Mouse (Mus musculus): ENCODE measurements at regions not wholly inside any gene's neighbourhood (a gene's known extent, or its start where the extent isn't known, plus 50 kb on each side); places are given as distances from the start of the nearest gene placed in this dataset.

- Histone ChIP-seq H3K27ac (replicated peaks; ENCODE audit: low read depth, low read length) (no peak overlapping the region), H3K4me1 (ENCODE audit: control insufficient read depth, insufficient read depth, insufficient read length, low read length) (no peaks in the 10 kb centered on the region), H3K4me3 (ENCODE audit: insufficient read depth, low read depth, low read length) (no peak overlapping the region)
Observed at GRCm38 (mm10) chr14:98866880-98867279, 127.2 kb downstream of the Rpl36a-ps1 start.

DNA sequence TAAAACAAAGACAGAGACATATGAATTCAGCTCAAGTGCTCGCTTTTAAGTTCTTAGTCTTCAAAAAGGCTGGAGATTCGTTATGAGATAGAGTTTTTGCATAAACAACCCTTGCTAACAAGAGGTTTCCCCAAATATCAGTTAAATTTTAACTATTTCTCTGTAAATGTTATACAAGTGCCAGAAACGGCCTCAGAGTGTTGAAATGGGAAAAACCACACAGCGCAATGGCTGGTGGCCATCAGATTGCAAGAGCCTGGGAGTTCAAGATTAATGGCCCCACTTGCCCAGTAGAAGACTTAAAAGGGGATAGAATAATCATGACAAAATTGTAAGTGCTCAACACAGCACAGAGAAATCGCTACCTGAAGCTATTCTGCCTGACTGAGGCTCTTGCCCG is 130.1 kb downstream of the Rpl36a-ps1 start:
- H3K4me1 ChIP-seq (ENCODE audit: control insufficient read depth, insufficient read depth, insufficient read length, low read length): no peaks in the 10 kb centered on the region

DNA sequence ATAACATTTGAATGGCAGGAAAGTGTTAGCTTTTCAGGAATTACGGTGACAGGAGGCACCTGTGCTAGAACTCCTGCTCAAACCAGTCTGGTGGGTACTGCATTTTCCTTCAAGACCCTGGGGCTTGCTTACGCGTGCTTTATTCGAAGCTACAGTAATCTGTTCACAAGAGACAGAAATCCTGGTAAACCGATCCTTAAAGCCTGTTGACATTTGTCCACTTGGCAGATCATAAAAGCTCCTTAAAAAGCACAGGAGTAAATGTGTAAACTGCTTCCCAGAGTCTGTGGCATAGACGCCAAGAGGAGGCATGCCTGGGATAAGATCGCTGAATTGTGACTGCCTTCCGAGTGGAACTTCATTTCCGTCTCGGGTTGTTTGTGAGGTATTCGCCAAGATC is 130.5 kb downstream of the Rpl36a-ps1 start:
- no peak overlapping the region for H3K27ac ChIP-seq (replicated peaks; ENCODE audit: low read depth, low read length)
- H3K4me1 ChIP-seq (ENCODE audit: control insufficient read depth, insufficient read depth, insufficient read length, low read length): no peaks in the 10 kb centered on the region
- no peak overlapping the region for H3K4me3 ChIP-seq (ENCODE audit: insufficient read depth, low read depth, low read length)

More for the DNA sequence above, 130.1 kb downstream of the Rpl36a-ps1 start:
- no peak overlapping the region for H3K27ac ChIP-seq (replicated peaks; ENCODE audit: low read depth, low read length)
- H3K4me3 ChIP-seq (ENCODE audit: insufficient read depth, low read depth, low read length): no peak overlapping the region

DNA sequence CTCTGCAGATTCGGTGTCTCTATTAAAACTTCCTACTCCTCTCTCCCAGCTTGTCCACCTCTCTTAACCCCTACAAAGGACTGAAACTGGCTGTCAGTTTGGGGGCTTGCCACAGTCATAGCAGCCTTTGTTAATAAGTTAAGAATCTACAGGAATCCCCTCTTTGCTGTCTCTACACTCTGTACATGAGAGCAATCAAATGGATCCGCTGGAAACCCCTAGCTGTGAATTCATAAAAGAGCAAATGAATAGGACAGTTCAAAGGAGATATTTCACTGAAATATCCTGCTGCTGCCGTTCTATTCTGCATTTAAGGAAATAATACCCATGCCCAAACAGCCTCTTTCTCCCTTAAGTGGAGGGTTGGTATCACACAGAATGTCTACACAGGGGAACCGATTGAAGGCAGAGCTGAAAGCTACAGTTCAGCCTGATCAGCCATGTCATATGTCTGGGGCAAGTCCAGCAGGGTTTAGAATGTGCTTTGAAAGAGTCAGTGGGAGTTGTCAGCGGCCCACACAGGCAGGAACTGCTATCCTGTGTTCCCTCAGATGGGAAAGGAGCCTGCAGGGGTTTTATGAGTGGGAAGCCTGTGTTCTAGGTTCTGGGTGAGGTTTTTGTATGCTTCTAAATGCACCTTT is 131.9 kb downstream of the Rpl36a-ps1 start:
- Histone ChIP-seq H3K4me1 (ENCODE audit: control insufficient read depth, insufficient read depth, insufficient read length, low read length) (no peaks in the 10 kb centered on the region), H3K27ac (replicated peaks; ENCODE audit: low read depth, low read length) (no peak overlapping the region), H3K4me3 (ENCODE audit: insufficient read depth, low read depth, low read length) (no peak overlapping the region)

DNA sequence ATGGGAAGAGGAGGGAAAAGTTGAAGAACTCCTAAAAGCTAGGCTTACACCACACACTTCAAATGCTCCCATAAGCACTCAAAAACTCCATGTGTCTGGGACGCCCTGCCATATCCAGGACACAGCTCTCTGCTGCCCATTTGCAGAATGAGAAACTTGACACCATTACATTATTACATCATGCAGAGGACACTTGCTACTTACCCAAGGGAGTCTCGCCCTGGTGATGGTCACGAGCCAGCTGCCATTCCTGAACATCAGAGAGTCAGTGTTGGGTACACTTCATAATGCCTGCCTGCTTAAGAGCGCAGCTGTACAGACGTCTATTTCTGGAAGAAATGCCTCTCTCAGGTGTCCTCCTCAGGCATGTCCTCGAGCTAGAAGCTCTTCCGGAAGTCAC is 135.3 kb downstream of the Rpl36a-ps1 start:
- H3K4me1 ChIP-seq (ENCODE audit: control insufficient read depth, insufficient read depth, insufficient read length, low read length): no peaks in the 10 kb centered on the region
- H3K27ac ChIP-seq (replicated peaks; ENCODE audit: low read depth, low read length): no peak overlapping the region
- no peak overlapping the region for H3K4me3 ChIP-seq (ENCODE audit: insufficient read depth, low read depth, low read length)

- H3K4me3 ChIP-seq (ENCODE audit: insufficient read depth, low read depth, low read length): no peak overlapping the region
- no peak overlapping the region for H3K27ac ChIP-seq (replicated peaks; ENCODE audit: low read depth, low read length)
- no peaks in the 10 kb centered on the region for H3K4me1 ChIP-seq (ENCODE audit: control insufficient read depth, insufficient read depth, insufficient read length, low read length)
Observed at GRCm38 (mm10) chr14:98848500-98848899, 145.6 kb downstream of the Rpl36a-ps1 start.

- no peak overlapping the region for H3K27ac ChIP-seq (replicated peaks; ENCODE audit: low read depth, low read length)
Observed at GRCm38 (mm10) chr14:98844221-98844620, 149.9 kb downstream of the Rpl36a-ps1 start.

GRCm38 (mm10) chr14:98834316-98834715 is 159.8 kb downstream of the Rpl36a-ps1 start:
- H3K27ac ChIP-seq (replicated peaks; ENCODE audit: low read depth, low read length): no peak overlapping the region
- no peak overlapping the region for H3K4me3 ChIP-seq (ENCODE audit: insufficient read depth, low read depth, low read length)

More at GRCm38 (mm10) chr14:98844221-98844620, 149.9 kb downstream of the Rpl36a-ps1 start:
- no peak overlapping the region for H3K4me3 ChIP-seq (ENCODE audit: insufficient read depth, low read depth, low read length)
- H3K4me1 ChIP-seq (ENCODE audit: control insufficient read depth, insufficient read depth, insufficient read length, low read length): no peaks in the 10 kb centered on the region

GRCm38 (mm10) chr14:98833230-98833999 is 160.7 kb downstream of the Rpl36a-ps1 start:
- Histone ChIP-seq H3K4me3 (ENCODE audit: insufficient read depth, low read depth, low read length) (no peak overlapping the region), H3K4me1 (ENCODE audit: control insufficient read depth, insufficient read depth, insufficient read length, low read length) (no peaks in the 10 kb centered on the region), H3K27ac (replicated peaks; ENCODE audit: low read depth, low read length) (no peak overlapping the region)

More at GRCm38 (mm10) chr14:98834316-98834715, 159.8 kb downstream of the Rpl36a-ps1 start:
- no peaks in the 10 kb centered on the region for H3K4me1 ChIP-seq (ENCODE audit: control insufficient read depth, insufficient read depth, insufficient read length, low read length)

- Histone ChIP-seq H3K4me1 (ENCODE audit: control insufficient read depth, insufficient read depth, insufficient read length, low read length) (no peaks in the 10 kb centered on the region), H3K4me3 (ENCODE audit: insufficient read depth, low read depth, low read length) (no peak overlapping the region), H3K27ac (replicated peaks; ENCODE audit: low read depth, low read length) (no peak overlapping the region)
Observed at GRCm38 (mm10) chr14:98832401-98832800, 161.7 kb downstream of the Rpl36a-ps1 start.

- Histone ChIP-seq H3K4me1 (ENCODE audit: control insufficient read depth, insufficient read depth, insufficient read length, low read length) (no peaks in the 10 kb centered on the region), H3K27ac (replicated peaks; ENCODE audit: low read depth, low read length) (no peak overlapping the region), H3K4me3 (ENCODE audit: insufficient read depth, low read depth, low read length) (no peak overlapping the region)
Observed at GRCm38 (mm10) chr14:98829958-98830633, 164.0 kb downstream of the Rpl36a-ps1 start.

- H3K4me1 ChIP-seq (ENCODE audit: control insufficient read depth, insufficient read depth, insufficient read length, low read length): no peaks in the 10 kb centered on the region
- H3K4me3 ChIP-seq (ENCODE audit: insufficient read depth, low read depth, low read length): no peak overlapping the region
- H3K27ac ChIP-seq (replicated peaks; ENCODE audit: low read depth, low read length): no peak overlapping the region
Observed at GRCm38 (mm10) chr14:98827490-98827889, 166.6 kb downstream of the Rpl36a-ps1 start.

GRCm38 (mm10) chr14:98813657-98814056 is 180.5 kb downstream of the Rpl36a-ps1 start:
- H3K27ac ChIP-seq (replicated peaks; ENCODE audit: low read depth, low read length): no peak overlapping the region
- H3K4me1 ChIP-seq (ENCODE audit: control insufficient read depth, insufficient read depth, insufficient read length, low read length): no peaks in the 10 kb centered on the region
- no peak overlapping the region for H3K4me3 ChIP-seq (ENCODE audit: insufficient read depth, low read depth, low read length)

GRCm38 (mm10) chr14:98810259-98811042 is 183.7 kb downstream of the Rpl36a-ps1 start:
- Histone ChIP-seq H3K27ac (replicated peaks; ENCODE audit: low read depth, low read length) (no peak overlapping the region), H3K4me3 (ENCODE audit: insufficient read depth, low read depth, low read length) (no peak overlapping the region), H3K4me1 (ENCODE audit: control insufficient read depth, insufficient read depth, insufficient read length, low read length) (no peaks in the 10 kb centered on the region)

- no peak overlapping the region for H3K27ac ChIP-seq (replicated peaks; ENCODE audit: low read depth, low read length)
- no peak overlapping the region for H3K4me3 ChIP-seq (ENCODE audit: insufficient read depth, low read depth, low read length)
- no peaks in the 10 kb centered on the region for H3K4me1 ChIP-seq (ENCODE audit: control insufficient read depth, insufficient read depth, insufficient read length, low read length)
Observed at GRCm38 (mm10) chr14:98808117-98808516, 186.0 kb downstream of the Rpl36a-ps1 start.

All from brown adipose tissue, adult 24 weeks (tissue).